In genomic region chr10:82800094-82800493, GRCm38 (mm10) we compare ENCODE assay signal across 26 mouse cellular contexts.
"Had no signal": no experiment of that assay in that cellular context is flagged by ENCODE, and none has a peak within 500 bp of the region (broad histone marks: within the 10 kb centered on the region; RNA-seq: fewer than 3 reads in every experiment).

No protein-coding gene starts in this region.

- H3K27ac ChIP-seq: heart, embryonic 13.5 days; heart, embryonic 15.5 days; hindbrain, embryonic 13.5 days; hindbrain, embryonic 15.5 days; hindbrain, postnatal 0 days; kidney, embryonic 15.5 days; kidney, postnatal 0 days; limb, embryonic 10.5 days; limb, embryonic 12.5 days; liver, embryonic 13.5 days; liver, embryonic 15.5 days had no signal

- H3K4me3 ChIP-seq: heart, embryonic 13.5 days; heart, embryonic 15.5 days; hindbrain, embryonic 13.5 days; hindbrain, embryonic 15.5 days; kidney, embryonic 15.5 days; limb, embryonic 10.5 days; limb, embryonic 12.5 days; liver, embryonic 13.5 days; liver, embryonic 15.5 days had no signal

- H3K4me2 ChIP-seq: heart, embryonic 11.5 days; heart, embryonic 13.5 days; heart, embryonic 15.5 days; hindbrain, embryonic 13.5 days; hindbrain, embryonic 15.5 days; kidney, embryonic 15.5 days; limb, embryonic 12.5 days; liver, embryonic 11.5 days; liver, embryonic 13.5 days; liver, embryonic 15.5 days had no signal

- H3K9me3 ChIP-seq: heart, embryonic 15.5 days; hindbrain, embryonic 13.5 days; hindbrain, embryonic 15.5 days; kidney, embryonic 15.5 days; limb, embryonic 10.5 days; limb, embryonic 12.5 days; liver, embryonic 13.5 days; liver, embryonic 15.5 days had no signal

- H3K9ac ChIP-seq: heart, embryonic 13.5 days; heart, embryonic 15.5 days; hindbrain, embryonic 13.5 days; hindbrain, embryonic 15.5 days; kidney, embryonic 15.5 days; limb, embryonic 12.5 days; liver, embryonic 13.5 days; liver, embryonic 15.5 days had no signal

- H3K36me3 ChIP-seq: heart, embryonic 13.5 days; heart, embryonic 15.5 days; hindbrain, embryonic 13.5 days; hindbrain, embryonic 15.5 days; kidney, embryonic 15.5 days; limb, embryonic 10.5 days; limb, embryonic 12.5 days; liver, embryonic 13.5 days; liver, embryonic 15.5 days had no signal

- H3K27me3 ChIP-seq: heart, embryonic 13.5 days; heart, embryonic 15.5 days; hindbrain, embryonic 15.5 days; kidney, embryonic 15.5 days; limb, embryonic 12.5 days had no signal

- DNase-seq: gastrocnemius, postnatal 14 days; gastrocnemius, postnatal 36 days; heart, adult 18-20 months; heart, postnatal 14 days; heart, postnatal 36 days; kidney, adult 11 months; kidney, adult 2 months; kidney, adult 9 months; kidney, postnatal 14 days; kidney, postnatal 36 days; layer of hippocampus, adult 9-11 months; layer of hippocampus, postnatal 36 days; liver; liver, embryonic 13.5 days had no signal

- ATAC-seq: hindbrain, postnatal 0 days had no signal
